Mouse (Mus musculus) duodenum, adult 2 months (tissue): ENCODE data around the gene Tnrc18. TPM values are rescaled to one million over a fixed set of nuclear protein-coding genes. Genes with fewer than 3 reads are reported as not detected.

Experiments used
- polyA plus RNA-seq: library from polyadenylated mRNA; depleted of rRNA; stranded (reverse); fragments of >200 nt; gene quantifications from 2 replicates; pipeline ENCODE4 v1.2.3, GENCODE M21; 2012; ENCODE audit warnings: low replicate concordance; rRNA removed

Gene Tnrc18
- 63.2 and 71.6 TPM in 2 replicates for polyA plus RNA-seq

DNA sequence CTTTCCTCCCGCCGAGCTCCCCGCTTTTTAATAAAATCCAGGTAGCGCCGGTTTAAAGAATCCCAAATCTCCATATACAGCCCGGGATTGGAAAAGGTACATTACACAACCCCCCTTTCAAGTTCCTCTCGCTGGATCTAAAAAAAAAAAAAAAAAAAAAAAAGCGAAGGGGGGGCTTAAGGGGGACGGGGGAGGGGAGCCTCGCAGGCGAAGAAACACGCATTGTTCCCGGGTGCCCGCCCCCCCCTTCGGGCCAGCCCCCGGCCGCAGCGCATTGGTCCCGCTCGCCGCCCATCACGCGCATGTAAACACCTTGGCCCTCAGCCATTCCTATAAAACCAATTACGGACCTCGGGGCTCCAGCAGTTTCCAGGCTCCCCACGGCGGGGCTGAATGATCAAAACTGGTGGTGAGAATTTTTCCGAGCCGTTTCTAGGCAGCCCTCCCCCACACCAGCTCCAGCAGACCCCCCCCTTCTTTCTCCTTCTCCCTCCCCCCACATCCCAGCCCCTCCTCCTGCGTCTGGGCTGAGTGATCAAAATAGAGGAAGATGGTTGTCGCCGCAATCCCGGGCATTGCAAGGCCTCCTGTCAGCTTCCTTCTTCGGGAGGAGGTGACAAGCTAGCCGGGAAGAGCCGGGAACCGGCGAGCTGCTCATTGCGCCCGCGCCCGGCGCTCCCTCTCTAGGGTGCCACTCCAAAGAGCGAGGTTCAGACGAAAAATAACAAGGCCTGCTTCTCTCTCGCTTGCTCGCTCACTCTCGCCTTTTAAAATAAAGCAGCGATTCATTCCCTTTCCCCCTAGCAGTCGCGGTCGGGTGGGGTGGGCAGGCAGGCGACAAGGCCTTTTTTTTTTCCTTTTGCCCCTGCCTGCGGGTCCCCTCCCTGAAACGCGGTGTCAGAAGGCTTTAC is at the start of gene Tnrc18:
Gene Tnrc18 (minus strand): TSS at position 139 of the 911 bp plus-strand sequence.

GRCm38 (mm10) chr5:142692248-142692647 is 125.2 kb downstream of the Tnrc18 start, which contains the start of gene Slc29a4:
TSS of gene Slc29a4 (plus strand) at chr5:142692512.

Other genes starting within 250 kb of the Tnrc18 start
- 0.21 and 0.28 TPM in 2 replicates for gene Mmd2, start 208.9 kb downstream of the Tnrc18 start, polyA plus RNA-seq
- 18.6 and 30.7 TPM in 2 replicates for gene Wipi2, start 190.0 kb downstream of the Tnrc18 start, polyA plus RNA-seq
- gene Slc29a4, start 125.2 kb downstream of the Tnrc18 start, polyA plus RNA-seq: 2.2 and 2.3 TPM in 2 replicates
- 21.3 and 23.6 TPM in 2 replicates for gene Fbxl18, start 77.8 kb upstream of the Tnrc18 start, polyA plus RNA-seq
- gene Actb, start 89.1 kb upstream of the Tnrc18 start, polyA plus RNA-seq: 5,034 and 11,242 TPM in 2 replicates
- 9.2 and 14.1 TPM in 2 replicates for gene Fscn1, start 142.7 kb upstream of the Tnrc18 start, polyA plus RNA-seq